Mouse (Mus musculus) right cerebral cortex, adult 2 months (tissue): ENCODE measurements around the gene Ptprd.
"Not testable (repeated sequence)": the region's sequence is repeated elsewhere in the genome, so short reads cannot be mapped to it uniquely, and the experiment has no call there.

Source experiments
- DNase-seq, 2 experiments: peaks; one replicate each; pipeline ENCODE4 v3.0.0; 2021 to 2022; ENCODE audit warnings: low spot score in 2 of 2

Gene Ptprd

GRCm38 (mm10) chr4:77889489-77889888 is 322.3 kb downstream of the Ptprd start:
- no peak for DNase-seq

- DNase-seq: no peak
Measured at GRCm38 (mm10) chr4:77880213-77880612, 331.5 kb downstream of the Ptprd start.

GRCm38 (mm10) chr4:77861269-77861668 is 350.5 kb downstream of the Ptprd start:
- DNase-seq: no peak

- DNase-seq: not testable (repeated sequence)
Measured at GRCm38 (mm10) chr4:77797391-77797790, 414.4 kb downstream of the Ptprd start.

- no peak for DNase-seq
Measured at GRCm38 (mm10) chr4:77777237-77777636, 434.5 kb downstream of the Ptprd start.

- DNase-seq: no peak
Measured at GRCm38 (mm10) chr4:77763790-77764189, 448.0 kb downstream of the Ptprd start.

GRCm38 (mm10) chr4:77743391-77743790 is 468.4 kb downstream of the Ptprd start:
- DNase-seq: peak in 1 of 2 experiments; percentile 21

GRCm38 (mm10) chr4:77721908-77722307 is 489.9 kb downstream of the Ptprd start:
- no peak for DNase-seq

- DNase-seq: no peak
Measured at GRCm38 (mm10) chr4:77717792-77718191, 494.0 kb downstream of the Ptprd start.

- DNase-seq: no peak
Measured at GRCm38 (mm10) chr4:77710231-77710630, 501.5 kb downstream of the Ptprd start.

GRCm38 (mm10) chr4:77698294-77698693 is 513.5 kb downstream of the Ptprd start:
- DNase-seq: no peak

- DNase-seq: no peak
Measured at GRCm38 (mm10) chr4:77675798-77676197, 536.0 kb downstream of the Ptprd start.

GRCm38 (mm10) chr4:77664761-77665160 is 547.0 kb downstream of the Ptprd start:
- no peak for DNase-seq

- DNase-seq: no peak
Measured at GRCm38 (mm10) chr4:77662309-77662708, 549.5 kb downstream of the Ptprd start.

- DNase-seq: no peak
Measured at GRCm38 (mm10) chr4:77655669-77656068, 556.1 kb downstream of the Ptprd start.

- DNase-seq: peak; percentile 38 to 48
Measured at GRCm38 (mm10) chr4:77649615-77650325, 562.0 kb downstream of the Ptprd start.

GRCm38 (mm10) chr4:77648911-77649310 is 562.9 kb downstream of the Ptprd start:
- DNase-seq: no peak

GRCm38 (mm10) chr4:77647451-77648137 is 564.2 kb downstream of the Ptprd start:
- DNase-seq: peak; percentile 55 to 56

GRCm38 (mm10) chr4:77644435-77644834 is 567.3 kb downstream of the Ptprd start:
- DNase-seq: peak; percentile 63 to 66

- DNase-seq: peak in 1 of 2 experiments; percentile 41
Measured at GRCm38 (mm10) chr4:77640022-77640421, 571.7 kb downstream of the Ptprd start.

GRCm38 (mm10) chr4:77613129-77613528 is 598.6 kb downstream of the Ptprd start:
- no peak for DNase-seq

- DNase-seq: no peak
Measured at GRCm38 (mm10) chr4:77586624-77587023, 625.1 kb downstream of the Ptprd start.

- DNase-seq: no peak
Measured at GRCm38 (mm10) chr4:77586222-77586621, 625.5 kb downstream of the Ptprd start.
